Mouse (Mus musculus): Measurements from ENCODE around the gene Ahnak.
"Not testable (repeated sequence)": the region's sequence is repeated elsewhere in the genome, so short reads cannot be mapped to it uniquely, and the experiment has no call there.

Gene Ahnak

GRCm38 (mm10) chr19:8994813-8995607, 5.9 kb downstream of the Ahnak start:
- DNase-seq (ENCODE audit: low spot score), result no peak

DNA sequence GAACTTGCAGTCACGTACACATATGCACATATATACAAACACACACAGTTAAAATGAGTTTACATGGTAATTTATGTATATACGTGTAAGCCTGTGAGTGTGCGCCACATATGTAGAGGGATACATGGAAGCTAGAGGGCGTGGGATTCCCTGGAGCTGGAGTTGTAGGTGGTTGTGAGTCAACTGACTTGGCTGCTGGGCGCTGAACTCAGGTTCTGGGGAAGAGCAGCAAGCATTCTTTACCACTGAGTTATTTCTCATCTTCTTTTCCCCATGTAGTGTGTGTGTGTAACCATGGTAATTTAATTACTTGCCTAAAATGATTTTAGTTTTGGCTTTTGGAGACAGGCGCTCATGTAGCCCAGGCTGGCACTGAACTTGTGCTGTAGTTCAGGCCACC, 7.5 kb downstream of the Ahnak start:
- no peak for DNase-seq (ENCODE audit: low spot score)

DNA sequence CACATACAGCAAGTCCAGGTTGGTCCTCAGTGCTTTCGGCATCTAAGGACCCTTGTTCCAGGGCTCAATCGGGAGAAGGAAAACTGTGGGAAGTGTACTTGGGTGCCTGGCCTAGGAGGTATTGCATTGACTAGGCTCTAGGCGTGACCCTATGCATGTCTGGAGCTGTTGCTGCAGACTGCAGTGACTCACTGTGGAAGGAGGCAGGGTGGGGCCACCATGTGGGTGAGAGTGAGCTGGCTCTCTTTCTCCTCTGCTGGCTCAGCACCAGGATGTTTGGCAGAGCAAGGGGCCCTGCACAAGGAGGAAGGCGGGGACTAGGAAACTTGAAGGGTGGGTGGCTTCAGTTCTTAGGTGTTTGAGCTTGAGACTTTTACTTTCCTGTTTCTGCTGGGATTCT, 8.5 kb downstream of the Ahnak start:
- peak; percentile 96 for DNase-seq (ENCODE audit: low spot score)

DNA sequence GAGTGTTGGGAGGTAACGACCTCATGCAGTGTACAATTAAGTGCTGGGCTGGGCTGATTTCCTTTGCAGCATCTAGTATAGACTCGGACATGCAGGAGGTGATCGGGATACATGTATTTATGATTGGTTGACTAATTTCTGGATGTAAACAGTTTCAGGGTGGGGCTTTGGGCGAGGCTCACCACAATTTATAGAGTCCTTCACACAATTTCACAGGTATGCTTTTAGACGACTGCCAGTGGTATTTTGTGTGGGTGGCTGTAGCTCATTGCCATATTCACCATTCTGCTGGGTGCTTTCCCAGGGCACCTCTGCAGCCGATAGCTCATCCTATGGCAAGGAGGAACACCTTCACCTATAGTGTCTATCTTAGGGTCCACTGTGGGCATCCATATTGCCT, 9.5 kb downstream of the Ahnak start:
- no peak for DNase-seq (ENCODE audit: low spot score)

DNA sequence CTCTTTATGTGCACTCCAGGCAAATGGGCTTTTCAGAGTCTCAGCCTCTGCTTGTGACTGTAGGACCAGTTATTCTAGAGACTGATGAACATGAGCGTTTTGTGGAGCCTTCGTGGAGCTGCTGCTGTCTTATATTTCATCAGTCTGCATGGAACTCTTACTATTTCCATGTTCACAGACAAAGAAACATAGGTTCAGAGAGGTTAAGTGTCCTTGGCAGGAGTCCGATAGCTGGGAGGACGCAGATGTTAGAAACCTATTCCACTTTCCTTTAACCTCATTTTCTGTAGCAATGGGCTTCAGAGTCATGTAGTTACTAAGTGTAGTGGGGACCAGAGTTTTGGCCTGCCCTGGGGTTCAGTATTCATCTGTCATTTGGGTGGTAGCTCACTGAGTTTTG, 10.1 kb downstream of the Ahnak start:
- no peak for DNase-seq (ENCODE audit: low spot score)

GRCm38 (mm10) chr19:9006915-9007314, 17.8 kb downstream of the Ahnak start:
- not testable (repeated sequence) for DNase-seq (ENCODE audit: low spot score)

GRCm38 (mm10) chr19:9019298-9019697, 30.2 kb downstream of the Ahnak start:
- no peak for DNase-seq (ENCODE audit: low spot score)

DNA sequence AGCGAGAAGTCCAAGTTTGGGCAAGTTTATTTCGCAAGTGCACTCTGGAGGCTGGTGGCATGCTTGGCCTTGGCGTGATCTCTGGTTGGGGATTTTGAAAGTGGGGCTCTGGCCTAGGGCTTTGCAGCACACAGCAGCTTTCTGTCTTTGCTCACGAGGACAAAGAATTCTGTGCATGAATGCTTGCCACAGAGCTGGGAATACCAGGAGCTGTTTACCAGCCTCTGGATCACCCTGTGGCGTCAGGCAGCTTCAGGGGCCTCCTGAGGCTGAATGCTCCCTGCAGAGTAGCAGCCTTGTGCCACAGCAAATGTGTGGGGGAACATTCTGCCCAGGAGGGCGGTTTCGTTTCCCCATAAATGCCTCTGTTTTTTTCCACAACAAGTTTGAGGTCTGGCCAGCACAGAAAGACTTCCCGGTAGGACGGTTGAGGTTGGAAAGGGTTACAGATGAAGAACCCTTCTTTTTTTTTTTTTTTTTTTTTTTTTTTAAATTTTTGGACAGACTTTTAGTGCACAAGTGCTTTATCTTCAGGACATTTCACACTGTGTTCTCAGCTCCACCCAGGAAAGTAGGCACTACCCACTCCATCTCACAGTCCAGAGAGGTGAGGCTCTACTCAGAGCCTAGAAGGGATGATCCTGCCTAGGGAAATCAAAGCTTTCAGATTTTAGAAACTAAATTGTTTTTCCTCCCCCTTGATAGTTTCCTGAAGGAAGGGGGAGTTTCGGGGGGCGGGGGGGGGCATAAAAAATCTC, 34.1 kb downstream of the Ahnak start:
- peak; percentile 50 for DNase-seq (ENCODE audit: low spot score)

DNA sequence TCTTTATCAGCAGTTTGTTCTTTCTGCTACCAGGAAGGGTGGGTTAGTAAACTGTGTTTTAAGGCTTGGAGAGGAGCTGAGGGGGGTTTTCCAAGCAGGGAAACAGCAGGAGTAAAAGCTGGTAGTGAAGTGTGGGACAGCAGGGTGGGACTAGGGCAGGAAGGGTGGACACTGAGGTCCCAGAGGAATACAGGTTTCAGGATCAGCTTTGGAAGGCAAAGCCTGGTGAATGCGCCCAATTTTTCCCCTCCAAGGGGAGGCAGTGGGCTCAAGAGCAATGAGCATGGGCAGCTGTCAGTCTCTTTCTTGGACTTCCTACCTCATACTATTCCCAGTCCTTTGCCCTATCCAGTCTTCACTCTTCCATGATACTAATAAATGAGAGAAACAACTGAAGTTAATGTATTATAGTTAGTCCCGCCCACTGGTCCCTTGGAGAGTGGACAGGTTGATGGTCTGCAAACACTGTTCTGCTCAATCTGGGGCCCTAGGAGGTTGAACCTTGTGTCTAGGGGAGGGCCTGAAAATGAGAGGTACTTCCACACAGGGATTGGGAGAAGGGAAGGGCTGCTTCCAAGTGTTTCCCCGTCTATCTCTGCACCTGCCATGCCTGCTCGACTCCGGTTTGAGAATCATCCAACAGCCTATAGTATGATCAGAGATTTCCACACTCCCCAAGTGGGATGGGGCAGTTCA, 36.6 kb downstream of the Ahnak start:
- no peak for DNase-seq (ENCODE audit: low spot score)

DNA sequence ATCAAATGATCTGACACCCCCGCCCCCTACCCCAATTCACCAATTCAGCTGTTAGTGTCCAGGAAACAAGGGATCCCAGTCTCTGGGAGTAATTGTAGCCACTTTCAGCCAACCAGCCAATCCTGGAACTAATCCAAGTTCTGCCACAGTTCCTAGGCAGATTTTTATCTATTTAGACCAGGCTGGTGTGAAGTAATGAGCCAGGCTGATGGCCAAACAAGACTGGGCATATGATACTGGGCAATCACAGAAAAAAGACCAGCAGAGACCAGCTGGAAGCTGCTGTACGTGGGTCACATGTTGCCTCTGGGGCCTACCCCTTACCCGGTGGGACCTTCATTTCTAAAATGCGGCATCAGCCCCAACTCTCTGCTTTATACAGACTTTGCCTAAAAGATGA, 37.5 kb downstream of the Ahnak start:
- DNase-seq (ENCODE audit: low spot score), result no peak

- DNase-seq (ENCODE audit: low spot score), result no peak
Observed at GRCm38 (mm10) chr19:9027795-9028194, 38.7 kb downstream of the Ahnak start.

DNA sequence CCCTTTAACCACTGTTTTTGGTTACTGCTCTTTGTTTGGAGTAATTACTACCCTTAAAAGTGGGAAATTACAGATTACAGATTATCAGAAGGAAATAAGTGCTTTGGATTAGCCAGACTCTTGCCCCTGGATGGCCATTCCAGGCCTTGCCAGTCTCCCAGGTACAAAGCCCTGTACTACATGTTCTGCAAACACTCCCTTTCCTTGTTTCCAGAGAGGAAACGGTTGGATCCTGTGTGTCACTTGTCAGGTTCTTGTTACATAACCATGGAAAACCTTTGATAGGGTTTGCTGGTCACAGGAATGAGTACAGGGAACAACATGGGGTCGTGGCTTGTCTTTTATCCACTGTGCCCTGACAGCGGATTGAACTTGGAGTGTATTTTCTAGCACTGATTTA, 39.3 kb downstream of the Ahnak start:
- DNase-seq (ENCODE audit: low spot score), result no peak

- DNase-seq (ENCODE audit: low spot score), result no peak
Observed at GRCm38 (mm10) chr19:9029640-9030262, 40.7 kb downstream of the Ahnak start.

- DNase-seq (ENCODE audit: low spot score), result no peak
Observed at GRCm38 (mm10) chr19:9032502-9033129, 43.5 kb downstream of the Ahnak start.

DNA sequence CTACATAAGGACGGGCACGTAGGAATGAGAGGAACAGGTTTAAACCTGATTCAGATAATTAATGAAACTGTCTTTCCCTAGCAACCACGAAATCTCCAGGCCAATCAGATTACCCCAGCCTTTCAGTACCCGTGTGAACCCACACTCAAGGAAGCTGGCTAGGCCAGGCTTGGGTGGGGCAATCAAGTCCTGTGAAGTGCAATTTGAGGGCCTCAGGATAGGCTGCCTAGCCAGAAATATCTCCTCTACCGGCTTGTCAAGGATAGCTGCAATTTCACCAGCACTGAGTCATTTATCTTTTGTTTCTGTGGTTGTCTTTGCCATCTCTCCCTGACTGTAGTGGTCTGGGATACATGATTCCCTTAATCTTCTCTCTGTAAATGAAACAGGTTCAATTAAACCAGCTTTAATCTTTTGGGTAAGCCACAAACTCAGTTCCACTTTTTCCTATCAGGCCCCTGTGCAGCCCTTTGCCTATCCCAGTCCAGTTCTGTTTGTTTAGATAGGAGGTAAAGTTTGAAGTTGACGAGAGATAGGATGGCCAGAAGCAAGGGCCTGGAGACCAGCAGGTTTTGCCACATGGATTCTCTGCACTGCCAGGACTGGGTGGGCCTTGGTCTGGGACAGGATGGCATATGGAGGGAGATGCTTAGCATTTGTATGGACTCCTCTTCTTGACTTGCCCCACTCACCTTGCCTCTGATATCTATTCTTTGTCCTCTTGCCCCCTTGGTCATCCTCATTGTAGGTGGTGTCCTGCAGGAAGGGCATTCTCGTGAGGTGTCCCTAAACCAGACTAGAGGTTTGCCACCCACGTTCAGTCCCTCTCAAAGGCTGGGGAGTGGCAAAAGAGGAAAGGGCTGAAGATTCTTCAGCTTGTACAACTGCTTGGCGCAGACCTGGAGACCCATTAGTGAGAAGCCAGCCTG, 44.6 kb downstream of the Ahnak start:
- DNase-seq (ENCODE audit: low spot score), result peak; percentile 72

- no peak for DNase-seq (ENCODE audit: low spot score)
Observed at GRCm38 (mm10) chr19:9034480-9034879, 45.4 kb downstream of the Ahnak start.

DNA sequence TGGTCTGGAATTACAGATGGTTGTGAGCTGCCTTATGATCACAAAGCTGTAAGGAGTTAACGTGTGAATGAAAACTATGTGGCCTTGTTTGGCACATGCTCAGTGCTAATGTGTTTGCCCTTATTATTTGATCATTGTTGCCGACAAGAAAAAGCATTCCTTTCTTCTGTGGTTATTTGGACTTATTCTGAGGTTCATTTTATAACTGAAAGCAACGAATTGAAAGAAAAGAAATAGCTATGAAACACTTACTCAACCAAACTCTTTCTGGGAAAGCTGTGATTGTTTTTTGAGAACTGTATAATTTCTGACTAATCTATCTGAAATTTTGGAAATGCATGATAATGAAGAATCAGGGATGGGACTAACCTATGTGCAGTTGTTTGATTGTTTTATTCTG, 46.0 kb downstream of the Ahnak start:
- DNase-seq (ENCODE audit: low spot score), result no peak

DNA sequence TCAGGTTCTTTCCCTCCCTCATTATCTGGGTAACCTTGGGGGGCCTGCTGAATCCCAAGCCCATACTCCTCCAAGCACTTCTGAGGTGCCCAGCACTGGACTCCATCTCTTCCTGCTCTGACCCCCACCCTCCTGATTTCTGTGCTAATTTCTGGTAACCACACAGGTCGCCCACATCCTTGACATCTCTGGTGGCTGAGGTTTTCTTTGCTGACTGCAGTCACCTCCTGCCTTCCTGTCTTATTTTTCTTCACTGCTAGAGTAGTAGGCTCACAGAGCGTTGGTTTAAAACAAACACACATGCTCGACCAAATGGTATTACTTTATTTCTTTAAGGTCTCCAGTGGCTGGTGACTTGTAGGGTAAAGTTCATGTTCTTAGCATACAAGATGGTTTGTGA, 49.1 kb downstream of the Ahnak start:
- DNase-seq (ENCODE audit: low spot score), result no peak

DNA sequence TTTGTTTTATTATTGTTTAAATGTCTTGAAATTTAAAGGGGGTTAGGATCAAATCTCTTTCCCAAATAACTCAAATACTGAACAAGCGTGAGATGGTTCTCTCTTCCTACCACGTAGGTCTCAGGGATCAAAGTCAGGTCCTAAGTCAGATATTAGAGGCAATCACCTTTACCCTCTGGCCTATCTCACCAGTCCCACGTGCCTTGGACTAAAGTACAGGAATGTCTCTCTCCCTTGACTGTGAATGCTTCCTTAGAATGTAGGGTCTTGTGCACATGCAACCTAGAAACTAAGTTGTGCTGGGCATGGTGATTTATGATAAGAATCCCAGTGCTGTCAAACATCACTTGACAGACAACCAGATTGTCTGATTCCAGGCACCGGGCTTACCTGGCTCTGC, 50.2 kb downstream of the Ahnak start:
- no peak for DNase-seq (ENCODE audit: low spot score)

- DNase-seq (ENCODE audit: low spot score), result no peak
Observed at GRCm38 (mm10) chr19:9039928-9040327, 50.8 kb downstream of the Ahnak start.

DNA sequence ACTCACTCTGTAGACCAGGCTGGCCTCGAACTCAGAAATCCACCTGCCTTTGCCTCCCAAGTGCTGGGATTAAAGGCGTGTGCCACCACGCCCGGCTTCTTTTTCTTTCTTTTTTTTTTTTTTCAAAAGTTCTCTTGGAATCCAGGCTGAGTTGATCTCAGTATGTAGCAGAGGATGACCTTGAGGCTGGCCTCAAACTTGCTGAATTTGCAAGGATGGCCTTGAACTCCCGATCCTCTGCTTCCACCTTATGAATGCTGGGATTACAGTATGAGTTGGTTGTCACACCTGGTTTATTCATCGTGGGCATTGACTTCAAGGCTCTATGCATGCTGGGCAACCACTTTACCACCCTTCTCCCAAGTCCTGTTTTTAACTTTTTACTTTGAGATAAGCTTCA, 51.6 kb downstream of the Ahnak start:
- no peak for DNase-seq (ENCODE audit: low spot score)

Data from urinary bladder, postnatal 14 days (tissue).